Mouse (Mus musculus) gastrocnemius, adult 18-20 months (tissue): ENCODE results near the gene Mtif3. TPM values are rescaled to one million over a fixed set of nuclear protein-coding genes. Genes with fewer than 3 reads are reported as not detected.
A peak's percentile ranks its signal among the peaks of the same experiment; 100 is the strongest.
"Not testable (repeated sequence)": the region's sequence is repeated elsewhere in the genome, so short reads cannot be mapped to it uniquely, and the experiment has no call there.

Source experiments
- DNase-seq: peaks from one replicate; pipeline ENCODE4 v3.0.0; 2021; ENCODE audit warnings: low spot score
- total RNA-seq, 2 experiments: library from RNA; stranded (reverse); gene quantifications; 2 replicates each; pipeline ENCODE4 v1.2.3; 2021

The Mtif3 gene
- total RNA-seq, 2 experiments from 2014 or later, result 22.1 to 24.3 TPM

DNA sequence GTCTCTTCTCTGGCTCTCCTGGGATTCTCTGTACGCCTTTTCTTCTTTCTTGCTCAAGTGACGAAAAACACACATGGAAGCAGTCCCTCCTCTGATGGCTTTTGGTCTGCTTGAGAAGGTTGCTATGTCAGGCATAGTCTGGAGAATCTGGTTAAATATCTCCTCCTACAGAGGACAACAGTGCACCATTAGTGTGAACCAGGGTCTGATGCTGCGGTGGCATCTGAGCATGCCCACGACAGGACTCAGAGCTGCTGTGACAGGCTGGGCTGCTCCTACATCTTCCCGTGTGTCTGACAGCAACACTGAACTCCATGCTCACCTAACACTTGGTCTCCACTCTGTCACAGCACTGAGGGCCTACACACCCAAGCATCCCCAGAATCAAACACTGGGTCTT is 7.9 kb downstream of the Mtif3 start:
- DNase-seq, result no peak

DNA sequence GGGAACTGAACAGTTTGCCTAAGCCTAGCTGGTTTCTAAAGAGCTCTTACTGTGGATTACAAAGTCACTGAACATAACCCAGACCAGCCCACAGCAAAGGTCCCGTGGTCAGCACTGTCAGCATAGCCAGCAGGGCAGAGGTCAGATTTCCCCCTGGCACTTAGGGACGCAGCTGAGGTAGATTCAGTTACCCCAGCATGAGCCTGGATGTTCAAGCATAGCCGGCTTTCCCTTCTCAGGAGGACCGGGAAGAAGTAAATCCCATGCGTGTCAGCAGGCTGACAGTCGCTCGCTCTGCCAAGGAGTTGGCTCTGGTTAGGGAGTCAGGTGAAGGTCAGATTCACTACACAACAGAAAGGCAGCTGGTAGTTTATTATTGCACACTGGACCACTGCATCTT is 9.0 kb downstream of the Mtif3 start:
- DNase-seq, result peak; percentile 72

DNA sequence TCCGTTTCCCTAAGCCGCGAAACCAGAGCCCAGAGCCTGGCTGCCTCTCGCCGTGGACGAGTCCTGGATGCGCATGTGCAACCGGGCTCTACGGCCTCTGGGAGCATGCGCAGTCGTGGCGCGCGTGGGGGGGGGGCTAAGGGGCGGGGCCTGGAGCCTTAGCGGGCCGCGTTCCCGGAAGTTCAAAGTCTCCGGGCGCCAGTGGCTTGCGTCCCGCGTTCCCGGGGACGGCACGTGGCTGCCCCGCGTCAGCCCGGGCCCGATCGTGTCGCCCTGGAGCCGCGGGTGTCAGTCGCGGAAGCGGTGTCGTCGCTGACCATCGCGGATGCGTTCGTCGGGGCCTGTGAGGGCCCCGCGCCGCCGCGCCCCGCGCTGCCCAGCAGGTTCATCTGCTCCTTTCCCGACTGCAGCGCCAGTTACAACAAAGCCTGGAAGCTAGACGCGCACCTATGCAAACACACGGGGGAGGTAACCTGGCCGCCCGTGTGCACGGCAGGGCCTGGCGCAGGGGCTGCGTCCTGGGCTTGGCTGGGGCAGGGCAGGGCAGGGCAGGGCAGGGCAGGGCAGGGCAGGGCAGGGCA is 15.0 kb downstream of the Mtif3 start, which contains the start of gene Gtf3a:
Gene Gtf3a (plus strand): TSS at position 150 of the 581 bp plus-strand sequence.
- peak; percentile 74 for DNase-seq

DNA sequence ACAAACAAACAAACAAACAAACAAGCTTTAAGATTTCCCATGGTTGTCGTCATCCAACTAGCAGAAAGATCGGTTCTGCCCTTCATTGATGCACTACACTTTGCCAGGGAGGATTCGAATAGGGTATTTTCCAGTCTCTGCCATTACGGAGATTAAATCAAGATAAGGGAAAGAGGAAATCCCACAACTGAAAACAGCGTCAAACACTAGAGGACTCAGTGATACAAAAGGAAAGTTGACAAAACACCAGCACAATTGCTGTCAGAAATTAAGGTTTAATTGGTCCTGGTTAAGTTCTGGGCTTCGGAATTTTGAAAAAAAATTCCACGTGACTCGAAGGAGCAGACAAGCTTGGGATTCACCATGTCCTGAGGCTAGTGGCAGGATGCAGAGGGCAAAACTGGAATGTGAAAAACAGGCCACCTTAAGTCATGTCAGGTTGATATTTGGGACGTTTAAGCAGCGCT is 15.5 kb downstream of the Mtif3 start:
- DNase-seq, result no peak

DNA sequence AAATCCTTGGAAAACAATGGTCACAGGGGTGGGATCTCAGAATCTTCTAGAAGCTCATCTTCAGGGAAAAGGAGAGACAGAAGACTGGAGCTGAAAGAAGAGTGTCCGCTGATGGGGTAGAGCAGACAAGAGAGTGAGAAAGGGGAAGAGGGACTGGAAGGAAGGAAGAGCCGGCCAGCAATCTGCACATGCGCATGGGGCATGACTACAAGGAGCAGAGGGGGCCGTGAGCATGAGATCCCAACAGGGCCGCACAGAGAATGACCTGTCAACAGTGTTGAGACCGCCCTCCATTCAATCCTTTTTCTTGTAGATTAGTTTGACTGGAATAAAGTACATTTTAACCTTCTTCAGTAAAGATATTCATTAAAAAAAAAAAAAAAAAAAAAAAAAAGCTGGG is 16.1 kb downstream of the Mtif3 start:
- no peak for DNase-seq

DNA sequence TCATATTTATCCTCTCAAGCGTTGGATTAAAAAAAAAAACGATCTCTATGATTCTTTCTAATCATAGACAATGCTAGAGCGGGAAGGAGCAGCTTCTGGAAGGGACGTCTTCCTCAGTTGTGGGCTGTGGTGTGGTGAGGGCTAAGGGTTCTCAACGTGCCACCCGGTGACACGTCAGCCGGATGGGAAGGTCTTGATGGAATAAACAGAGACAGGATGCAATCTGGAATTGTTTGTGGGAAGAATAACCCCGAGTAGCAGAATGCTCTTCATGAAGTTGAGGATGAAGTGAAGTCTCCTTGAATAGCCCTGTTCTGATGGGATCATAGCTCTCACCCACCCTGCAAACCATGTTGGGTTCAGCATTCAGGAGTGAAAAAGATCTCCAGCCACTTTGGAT is 16.9 kb downstream of the Mtif3 start:
- DNase-seq, result no peak

DNA sequence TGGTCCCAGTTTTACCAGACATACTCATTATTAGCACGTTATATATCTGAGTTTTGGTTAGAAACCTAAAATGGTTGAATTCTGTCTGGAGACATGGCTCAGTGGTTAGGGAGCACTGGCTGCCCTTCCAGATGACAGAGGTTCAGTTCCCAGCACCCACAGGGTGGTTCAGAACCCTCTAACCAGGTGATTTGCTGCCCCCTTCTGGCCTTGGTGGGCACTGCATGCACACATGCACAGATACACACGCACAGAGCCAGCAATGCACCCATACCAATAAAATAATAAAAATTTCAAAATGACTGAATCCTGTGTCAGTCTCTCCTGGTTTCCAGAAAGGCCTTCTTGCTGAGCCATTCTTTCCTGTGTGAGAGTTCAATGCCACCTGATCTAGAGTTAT is 19.0 kb downstream of the Mtif3 start:
- DNase-seq, result no peak

DNA sequence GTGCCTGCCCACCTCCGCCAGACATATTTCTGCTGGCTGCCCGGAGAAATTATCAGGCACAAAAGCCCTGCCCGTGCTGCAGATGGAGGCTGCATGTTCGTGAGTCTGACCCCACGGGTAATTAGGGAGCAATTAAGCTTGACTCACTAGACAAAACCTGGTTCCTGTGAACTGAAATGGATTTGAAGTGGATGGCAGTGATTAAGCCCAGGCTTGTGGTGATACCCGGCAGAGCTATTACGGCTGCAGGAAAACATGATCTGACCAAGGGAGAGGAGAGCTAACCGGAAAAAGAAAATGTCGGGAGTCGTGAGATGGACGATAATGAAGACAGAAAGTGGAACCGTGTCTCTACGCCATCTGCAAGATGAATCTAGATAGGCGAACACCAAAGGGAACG is 20.6 kb downstream of the Mtif3 start:
- DNase-seq, result no peak

DNA sequence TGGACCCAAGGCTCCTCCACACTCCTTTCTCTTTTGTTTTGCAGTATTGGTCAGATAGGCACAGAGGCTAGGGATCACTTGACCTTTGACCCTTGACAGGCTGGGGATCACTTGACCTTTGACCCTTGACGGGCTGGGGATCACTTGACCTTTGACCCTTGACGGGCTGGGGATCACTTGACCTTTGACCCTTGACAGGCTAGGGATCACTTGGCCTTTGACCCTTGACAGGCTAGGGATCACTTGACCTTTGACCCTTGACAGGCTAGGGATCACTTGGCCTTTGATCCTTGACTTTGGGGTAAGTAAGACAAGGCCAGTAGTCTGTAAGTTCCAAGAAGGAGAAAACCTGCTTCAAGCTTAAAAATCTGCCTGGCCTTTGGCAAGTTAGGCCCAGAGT is 21.7 kb downstream of the Mtif3 start:
- DNase-seq, result not testable (repeated sequence)

DNA sequence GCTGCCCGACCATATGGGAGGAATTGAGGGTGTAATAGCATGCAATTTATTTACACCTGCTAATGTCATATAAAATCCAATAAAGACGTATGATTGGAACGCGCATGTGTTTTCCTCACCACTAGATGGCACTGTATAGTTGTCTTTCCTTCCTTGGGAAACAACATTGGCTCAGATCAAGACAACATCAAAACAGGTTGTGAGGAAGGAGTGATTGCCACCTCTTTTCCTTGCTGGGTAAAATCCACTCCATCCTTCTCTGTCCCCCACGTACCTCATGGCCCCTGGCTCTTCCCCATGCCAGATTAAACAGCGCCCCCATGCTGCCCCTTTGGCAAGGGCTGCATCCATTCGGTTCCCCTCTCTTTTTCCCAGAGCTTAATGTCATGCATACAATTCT is 23.4 kb downstream of the Mtif3 start:
- DNase-seq, result peak; percentile 31

DNA sequence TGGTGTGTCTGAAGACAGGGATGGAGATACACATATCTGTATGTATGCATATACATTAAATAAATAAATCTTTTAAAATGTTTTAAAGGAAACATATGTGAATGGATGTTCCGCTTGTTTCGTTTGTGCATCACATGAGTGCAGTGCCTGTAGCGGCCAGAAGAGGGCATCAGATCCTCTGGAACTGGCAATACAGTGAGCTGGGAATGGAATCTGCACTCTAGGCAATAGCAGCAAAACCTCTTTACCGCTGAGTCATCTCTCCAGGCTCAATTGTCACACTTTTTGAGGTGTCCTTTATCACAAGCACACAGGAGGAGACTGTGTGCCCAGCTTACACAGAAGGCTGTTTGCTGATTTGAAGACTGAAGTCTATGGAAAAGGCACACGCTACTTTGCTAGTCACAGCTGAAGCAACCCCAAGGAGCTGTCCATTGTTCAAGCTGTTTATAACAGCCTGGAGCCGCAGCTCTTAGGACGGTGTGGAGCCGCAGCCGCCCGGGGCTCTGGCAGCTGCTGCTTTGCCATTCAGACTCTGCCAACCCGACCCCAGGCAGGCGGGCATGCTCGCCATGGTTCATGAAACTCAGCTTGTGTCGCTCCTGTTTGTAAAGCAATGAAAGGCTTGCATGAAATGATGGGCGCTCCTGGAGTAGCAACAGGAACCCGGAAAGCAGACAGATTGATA is 24.3 kb downstream of the Mtif3 start:
- no peak for DNase-seq

DNA sequence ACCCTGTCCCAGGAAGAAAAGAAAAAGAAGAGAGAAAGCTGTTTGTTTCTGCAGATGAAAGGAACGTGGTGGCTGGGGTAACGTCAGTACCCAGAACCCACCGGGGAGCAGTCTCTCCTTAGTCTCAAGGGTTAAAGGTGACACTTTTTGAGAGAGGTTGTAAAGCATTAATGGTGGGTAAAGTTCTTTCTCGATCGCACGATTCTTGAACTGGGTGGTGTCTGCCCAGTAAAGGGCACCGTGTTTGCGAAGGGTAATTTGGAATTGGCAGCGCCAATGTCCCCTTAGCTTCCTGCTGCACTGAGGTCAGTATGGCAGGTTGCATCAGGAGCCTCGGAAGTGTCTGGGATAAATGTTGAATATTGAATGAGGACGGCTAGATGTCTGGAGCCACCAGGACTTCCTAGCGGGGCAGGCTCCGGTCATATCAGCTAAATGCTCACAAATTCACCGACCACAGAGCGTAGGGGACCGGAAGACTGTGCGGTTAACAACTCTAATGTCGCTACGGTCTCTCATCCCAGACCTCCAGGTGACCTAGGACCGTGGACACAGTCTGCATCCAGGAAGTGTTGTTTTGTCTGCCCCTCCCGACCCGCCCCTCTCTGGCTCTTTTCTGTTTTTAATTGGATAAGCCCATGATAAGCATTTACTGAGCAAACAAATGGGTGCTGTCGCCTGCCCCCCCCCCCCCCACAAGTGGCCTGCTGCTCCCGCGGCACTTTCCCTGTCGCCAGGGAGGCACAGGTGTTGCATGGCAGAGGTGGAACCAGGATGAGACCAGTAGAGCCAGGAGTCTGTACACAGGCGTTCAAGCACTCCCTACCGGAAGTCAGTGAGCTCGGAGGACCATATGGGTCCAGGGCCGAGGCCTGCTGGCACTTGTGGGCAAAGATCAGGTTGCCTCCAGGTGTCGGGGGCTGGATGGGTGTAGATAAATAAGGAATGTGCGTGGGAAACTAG is 25.8 kb downstream of the Mtif3 start:
- no peak for DNase-seq

DNA sequence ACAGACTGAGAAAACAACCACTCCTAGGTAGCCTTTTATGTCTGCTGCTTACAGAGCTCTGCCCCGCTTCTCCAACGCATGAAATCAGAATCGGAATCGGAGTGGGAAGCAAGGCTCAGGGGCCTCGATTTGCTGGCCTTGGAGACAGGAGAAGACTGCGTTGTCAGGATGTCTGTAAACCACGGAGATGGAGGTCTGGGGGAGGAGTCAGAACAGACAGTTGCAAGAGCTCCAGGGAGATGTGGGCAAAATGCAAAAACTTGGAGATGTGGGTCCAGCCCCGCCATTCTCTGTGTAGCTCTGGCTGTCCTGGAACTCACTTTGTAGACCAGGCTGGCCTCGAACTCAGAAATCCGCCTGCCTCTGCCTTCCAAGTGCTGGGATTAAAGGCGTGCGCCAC is 30.1 kb downstream of the Mtif3 start:
- DNase-seq, result no peak

DNA sequence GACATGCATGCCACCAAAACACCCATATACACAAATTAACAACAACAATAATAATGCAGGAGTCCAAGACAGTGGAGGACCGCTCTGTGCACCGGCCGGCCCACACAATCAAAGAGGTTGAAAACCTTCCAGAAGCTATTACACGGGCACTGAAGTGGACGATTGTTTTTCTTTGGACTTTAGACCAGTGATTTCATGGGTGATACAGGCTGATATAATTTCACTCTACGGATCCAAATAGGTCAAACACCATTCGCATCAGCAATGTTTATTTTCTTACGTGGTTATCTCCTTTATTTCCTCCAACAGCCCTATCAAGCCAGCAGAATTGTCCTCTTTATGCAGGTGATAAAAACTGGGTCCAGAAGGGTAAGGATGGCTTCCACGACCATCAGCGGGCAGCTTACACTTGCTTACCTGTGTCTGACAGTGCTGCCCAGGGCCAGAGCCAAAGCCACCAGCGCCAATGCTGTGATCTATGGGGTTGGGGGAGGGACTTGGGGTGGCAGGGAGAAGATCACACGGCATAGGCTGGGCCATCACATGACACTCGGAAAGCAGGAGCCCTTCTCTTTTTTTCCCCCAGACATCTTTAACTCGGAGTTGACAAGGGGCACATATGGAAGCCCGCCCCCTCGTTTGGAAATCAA is 31.6 kb downstream of the Mtif3 start:
- DNase-seq, result no peak

DNA sequence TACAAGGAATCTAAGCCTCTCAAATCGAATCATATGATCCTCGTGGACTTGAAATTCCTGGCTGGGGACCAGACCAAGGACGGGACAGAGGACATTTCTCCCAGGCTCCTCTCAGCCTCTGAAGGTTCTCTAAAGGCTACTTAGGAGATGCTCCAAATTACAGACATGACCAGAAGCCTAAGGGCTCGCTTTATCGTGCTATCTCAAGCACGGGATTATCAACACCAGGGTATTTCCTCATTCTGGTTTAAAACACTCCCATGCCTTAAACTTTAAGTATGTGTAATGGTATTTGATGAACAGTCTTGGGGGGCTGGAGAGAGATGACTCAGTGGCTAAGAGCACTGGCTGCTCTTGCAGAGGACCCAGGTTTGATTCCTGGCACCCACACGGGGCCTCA is 32.2 kb downstream of the Mtif3 start:
- no peak for DNase-seq

DNA sequence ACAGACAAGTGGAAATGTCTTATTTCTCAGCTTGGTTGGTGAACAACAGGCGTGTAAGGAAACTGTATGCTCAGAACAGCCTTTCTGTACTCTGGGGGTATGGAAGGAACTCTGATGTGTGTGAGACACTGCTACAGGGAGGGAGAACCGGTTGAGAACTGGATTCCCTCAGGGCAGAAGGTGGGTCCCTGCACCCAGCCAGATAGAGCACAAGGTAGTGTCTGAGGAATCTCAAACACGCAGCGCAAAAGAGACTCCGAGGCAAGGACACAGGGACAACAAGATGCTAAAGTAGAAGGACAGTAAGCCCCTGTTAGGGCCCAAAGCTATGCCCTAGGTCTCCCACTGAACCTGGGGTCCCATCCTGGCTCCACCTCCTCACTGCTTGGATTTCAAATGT is 36.9 kb downstream of the Mtif3 start:
- no peak for DNase-seq

DNA sequence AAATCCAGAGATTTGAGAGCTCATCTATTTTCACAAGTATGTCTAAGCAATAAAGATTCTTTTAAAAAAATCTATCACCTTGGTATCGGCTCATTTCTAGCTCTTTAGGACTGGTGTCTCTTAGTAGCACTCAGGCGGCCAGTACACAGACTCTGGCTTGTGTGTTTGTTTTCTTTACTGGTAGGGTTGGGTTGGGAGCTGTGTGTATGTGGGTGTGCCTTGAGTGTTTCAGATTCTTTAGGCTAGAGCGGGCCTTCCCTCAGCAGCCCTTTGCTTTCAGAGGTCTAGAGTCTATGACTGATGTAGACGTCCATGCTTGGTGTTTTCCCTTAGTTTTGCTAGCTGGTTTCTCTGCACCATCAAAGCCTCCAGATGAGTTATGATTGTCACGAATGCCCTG is 40.1 kb downstream of the Mtif3 start:
- DNase-seq, result no peak

DNA sequence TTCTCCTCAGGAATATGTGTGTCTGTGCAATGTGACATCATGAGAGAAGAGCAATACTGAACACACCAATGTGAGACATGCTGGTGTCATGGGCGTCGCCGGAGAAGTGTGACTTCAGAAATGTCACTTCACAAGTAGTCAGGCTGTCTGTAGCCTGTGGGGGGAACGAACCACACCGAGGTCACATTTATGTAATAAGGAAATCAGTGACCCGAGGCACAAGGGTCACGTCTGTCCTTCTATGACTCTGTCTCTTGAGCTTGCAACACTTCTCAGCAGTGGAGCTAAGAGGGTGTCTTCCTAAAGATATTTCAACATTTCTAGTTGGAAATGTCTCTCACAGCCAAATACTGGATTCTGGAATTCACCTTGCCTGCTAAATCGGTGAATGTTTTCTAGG is 42.4 kb downstream of the Mtif3 start:
- no peak for DNase-seq

DNA sequence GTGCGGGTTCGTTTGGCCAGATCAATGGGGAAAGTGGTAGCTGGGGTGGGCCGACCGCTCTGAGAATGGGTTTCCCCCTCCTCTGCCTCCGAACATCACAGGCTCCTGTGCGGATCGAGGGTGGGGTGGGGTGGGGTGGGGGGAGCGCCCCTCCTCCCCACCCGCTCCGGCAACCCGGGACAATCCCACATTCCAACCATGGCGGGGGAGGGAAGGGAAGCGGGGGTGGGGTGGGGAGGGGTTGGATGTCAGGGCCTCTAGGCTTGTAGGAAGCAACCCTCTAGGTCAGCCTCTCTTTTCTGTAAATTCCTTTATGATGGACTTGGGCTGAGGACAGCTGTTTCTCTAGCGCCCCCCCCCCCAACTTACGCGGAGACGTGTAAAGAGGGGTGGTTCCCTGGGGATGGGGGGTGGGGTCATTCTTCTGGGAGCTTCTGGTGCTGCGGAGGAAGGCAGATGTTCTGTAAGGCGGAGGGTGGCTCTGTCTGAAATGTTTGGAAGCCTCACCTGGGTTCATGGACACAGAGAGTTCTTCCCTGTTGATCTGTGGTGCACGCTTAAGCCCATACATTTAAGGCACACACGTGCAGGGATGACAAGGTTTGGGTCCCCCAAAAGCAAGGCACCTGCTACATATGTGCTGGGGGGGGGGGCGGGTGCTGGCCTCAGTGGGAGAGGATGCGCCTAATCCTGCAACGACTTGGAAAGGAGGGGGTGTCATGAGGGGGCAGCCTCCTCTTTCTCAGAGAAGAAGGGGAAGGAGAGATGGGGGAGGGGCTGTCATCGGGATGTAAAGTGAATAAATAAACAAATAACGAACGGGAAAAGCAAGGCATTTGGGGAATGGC is 43.1 kb downstream of the Mtif3 start:
- no peak for DNase-seq

DNA sequence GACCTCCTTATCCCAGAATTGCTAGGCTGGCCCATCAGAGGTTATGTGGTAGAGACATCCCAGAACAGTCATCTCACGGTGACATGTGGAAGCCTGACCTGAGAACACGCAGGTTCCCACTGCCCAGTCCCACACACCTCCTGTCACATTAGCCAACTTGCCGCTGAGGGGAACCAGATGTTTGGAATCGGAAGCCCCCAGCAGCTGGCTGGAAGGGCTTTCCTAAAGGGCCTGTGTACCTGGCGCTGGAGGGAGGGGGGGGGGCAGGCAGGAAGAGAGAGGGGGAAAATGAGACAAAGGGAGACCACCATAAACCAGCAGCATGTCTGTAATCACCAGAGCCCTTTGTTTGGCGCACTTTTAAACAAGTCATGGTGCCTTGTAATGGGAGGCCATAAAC is 43.7 kb downstream of the Mtif3 start:
- no peak for DNase-seq

DNA sequence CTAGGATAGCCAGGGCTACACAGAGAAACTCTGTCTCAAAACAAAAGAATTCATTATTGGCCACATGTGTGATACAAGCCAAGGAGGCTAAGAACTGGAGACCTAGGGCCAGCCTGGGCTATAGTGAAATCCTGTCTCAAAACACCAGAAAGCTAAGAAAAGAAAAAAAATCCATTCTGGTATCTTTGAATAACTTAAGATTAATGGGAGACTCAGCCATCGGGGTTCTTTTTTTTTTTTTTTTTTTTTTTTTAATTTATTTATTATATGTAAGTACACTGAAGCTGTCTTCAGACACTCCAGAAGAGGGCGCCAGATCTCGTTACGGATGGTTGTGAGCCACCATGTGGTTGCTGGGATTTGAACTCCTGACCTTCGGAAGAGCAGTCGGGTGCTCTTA is 46.2 kb downstream of the Mtif3 start:
- not testable (repeated sequence) for DNase-seq
